Mouse (Mus musculus) neural tube, embryonic 13.5 days (tissue): ENCODE data around the gene Bcam. TPM values are rescaled to one million over a fixed set of nuclear protein-coding genes. Genes with fewer than 3 reads are reported as not detected.

Experiments
- ATAC-seq: fragments of 200-750 bp; cut with Nextera tagmentation; 2 replicates; pipeline ENCODE4 v1.8.0; 2017; ENCODE audit warnings: low read depth, mild to moderate bottlenecking, moderate TSS enrichment, moderate library complexity
- H3K27ac ChIP-seq: fragments of 300-500 bp; sonication (generic); replicated peaks from 2 replicates; pipeline ENCODE4 v1.5.1; 2015; ENCODE audit warnings: moderate library complexity, mild to moderate bottlenecking, inconsistent platforms
- H3K27me3 ChIP-seq: fragments of 300-500 bp; sonication (generic); 2 replicates; pipeline ENCODE4 v1.6.1; 2015; ENCODE audit warnings: mild to moderate bottlenecking, inconsistent platforms
- H3K36me3 ChIP-seq: fragments of 300-500 bp; sonication (generic); 2 replicates; pipeline ENCODE4 v1.6.1; 2015; ENCODE audit warnings: mild to moderate bottlenecking, inconsistent platforms
- H3K4me1 ChIP-seq: fragments of 300-500 bp; sonication (generic); replicated peaks from 2 replicates; pipeline ENCODE4 v1.6.1; 2015; ENCODE audit warnings: inconsistent platforms
- H3K4me2 ChIP-seq: fragments of 300-500 bp; sonication (generic); 2 replicates; pipeline ENCODE4 v1.6.1; 2015; ENCODE audit warnings: inconsistent platforms, mild to moderate bottlenecking, moderate library complexity
- H3K4me3 ChIP-seq: fragments of 300-500 bp; sonication (generic); 2 replicates; pipeline ENCODE4 v1.5.1; 2015; ENCODE audit warnings: mild to moderate bottlenecking, inconsistent platforms
- H3K9ac ChIP-seq: fragments of 300-500 bp; sonication (generic); 2 replicates; pipeline ENCODE4 v1.6.1; 2015; ENCODE audit warnings: moderate library complexity, mild to moderate bottlenecking, inconsistent platforms
- H3K9me3 ChIP-seq: fragments of 300-500 bp; sonication (generic); 2 replicates; pipeline ENCODE4 v1.6.1; 2016; ENCODE audit warnings: inconsistent platforms
- WGBS: fragments of 180-500 bp; shearing (Covaris S2); methylation state at CpG from one replicate; pipeline ENCODE4 v1.1.7; 2015; 5-methylcytosine and 5-hydroxymethylcytosine counted together
- polyA plus RNA-seq: library from polyadenylated mRNA; unstranded; fragments of >200 nt; fragmentation: Nextera tagmentation; extraction: Ambion mirVana; gene quantifications from 2 replicates; pipeline ENCODE4 v1.2.1, GENCODE M21; 2015

Gene Bcam
- polyA plus RNA-seq, result 14.2 and 16.6 TPM in 2 replicates

- under 1% methylated on average over 9 of the region's 9 CpGs for WGBS
- Histone ChIP-seq H3K9me3 (no peaks in the 10 kb centered on the region), H3K27ac (no peak within 1 kb of the TSS), H3K36me3 (no peaks in the 10 kb centered on the region), H3K27me3 (peaks cover 44% of the 10 kb centered on the region), H3K4me1 (peaks cover 21% of the 10 kb centered on the region), H3K4me3 (peak within 1 kb of the TSS; percentile 41), H3K4me2 (peak within 1 kb of the TSS; percentile 69), H3K9ac (peak within 1 kb of the TSS; percentile 72)
- peak; percentile 66 for ATAC-seq
These were observed at the start of gene Bcam for GRCm38 (mm10) chr7:19770984-19771391. Gene Bcam (minus strand): TSS chr7:19771016.

GRCm38 (mm10) chr7:19818875-19819274 is 48.1 kb upstream of the Bcam start:
- Histone ChIP-seq H3K9ac (no peak overlapping the region), H3K9me3 (no peaks in the 10 kb centered on the region), H3K27me3 (peaks cover 83% of the 10 kb centered on the region), H3K27ac (no peak overlapping the region), H3K36me3 (no peaks in the 10 kb centered on the region), H3K4me3 (no peak overlapping the region), H3K4me2 (no peak overlapping the region), H3K4me1 (peaks cover 40% of the 10 kb centered on the region)
- WGBS, result 86% methylated on average over 7 of the region's 7 CpGs
- no peak for ATAC-seq

- no peak overlapping the region for H3K4me3 ChIP-seq
- H3K9ac ChIP-seq, result no peak overlapping the region
- no peaks in the 10 kb centered on the region for H3K36me3 ChIP-seq
- no peaks in the 10 kb centered on the region for H3K9me3 ChIP-seq
- WGBS, result 71% methylated on average over 5 of the region's 5 CpGs
- peaks cover 82% of the 10 kb centered on the region for H3K27me3 ChIP-seq
- H3K27ac ChIP-seq, result no peak overlapping the region
- peaks cover 36% of the 10 kb centered on the region for H3K4me1 ChIP-seq
- no peak overlapping the region for H3K4me2 ChIP-seq
- ATAC-seq, result no peak
These were observed 47.6 kb upstream of the Bcam start for GRCm38 (mm10) chr7:19818440-19818839.

- H3K9me3 ChIP-seq, result no peaks in the 10 kb centered on the region
- peaks cover 82% of the 10 kb centered on the region for H3K27me3 ChIP-seq
- WGBS, result 7% methylated on average over 15 of the region's 15 CpGs
- no peaks in the 10 kb centered on the region for H3K36me3 ChIP-seq
- peak overlapping the region; percentile 55 for H3K9ac ChIP-seq
- peak overlapping the region; percentile 28; the same call in 1 of the 2 replicates for H3K27ac ChIP-seq
- peak; percentile 34 for ATAC-seq
- peaks cover 30% of the 10 kb centered on the region for H3K4me1 ChIP-seq
- peak overlapping the region; percentile 57 for H3K4me2 ChIP-seq
- H3K4me3 ChIP-seq, result peak overlapping the region; percentile 34; the same call in 1 of the 2 replicates
These were observed 46.7 kb upstream of the Bcam start for GRCm38 (mm10) chr7:19817382-19818105.

DNA sequence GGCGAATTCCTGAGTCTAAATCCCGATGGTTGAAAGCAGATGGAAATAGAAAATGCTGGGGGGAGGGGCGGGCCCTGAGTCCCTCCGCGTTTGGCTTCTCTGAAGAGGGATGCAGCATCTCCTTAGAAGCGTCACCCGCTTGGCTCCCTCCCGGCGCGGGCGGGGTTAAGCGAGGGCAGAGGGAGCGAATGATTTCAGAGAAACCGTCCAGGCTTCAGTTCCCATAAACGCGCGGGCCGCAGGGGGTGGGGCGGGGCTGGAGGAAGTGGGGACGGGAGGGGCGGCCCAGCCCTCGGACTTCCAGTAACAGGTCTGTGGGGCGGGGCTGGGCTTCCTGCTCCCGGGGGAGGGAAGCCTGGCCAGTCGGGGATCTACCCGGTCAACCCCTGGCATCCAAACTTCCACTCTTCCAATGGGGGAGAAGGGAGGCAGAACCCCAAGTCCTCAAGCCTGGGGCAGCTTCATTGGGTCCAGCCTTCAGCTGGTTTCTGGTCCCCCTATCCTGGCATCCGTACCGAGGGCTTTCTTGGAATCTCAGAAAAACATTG is 45.5 kb upstream of the Bcam start:
- Histone ChIP-seq H3K4me3 (peak overlapping the region; percentile 34), H3K27me3 (peaks cover 82% of the 10 kb centered on the region), H3K4me1 (peaks cover 26% of the 10 kb centered on the region), H3K36me3 (no peaks in the 10 kb centered on the region), H3K9me3 (no peaks in the 10 kb centered on the region), H3K27ac (no peak overlapping the region), H3K4me2 (peak overlapping the region; percentile 57), H3K9ac (peak overlapping the region; percentile 57)
- 1% methylated on average over 28 of the region's 28 CpGs for WGBS
- peak; percentile 62 for ATAC-seq

GRCm38 (mm10) chr7:19815296-19816223 is 44.7 kb upstream of the Bcam start:
- peak overlapping the region; percentile 57 for H3K4me2 ChIP-seq
- H3K27me3 ChIP-seq, result peaks cover 82% of the 10 kb centered on the region
- H3K9me3 ChIP-seq, result no peaks in the 10 kb centered on the region
- H3K4me1 ChIP-seq, result peaks cover 31% of the 10 kb centered on the region
- no peaks in the 10 kb centered on the region for H3K36me3 ChIP-seq
- 27% methylated on average over 17 of the region's 17 CpGs for WGBS
- H3K27ac ChIP-seq, result no peak overlapping the region
- peak overlapping the region; percentile 34 for H3K4me3 ChIP-seq
- peak; percentile 38 for ATAC-seq
- H3K9ac ChIP-seq, result peak overlapping the region; percentile 57

GRCm38 (mm10) chr7:19813579-19814122 is 42.8 kb upstream of the Bcam start:
- Histone ChIP-seq H3K4me2 (no peak overlapping the region), H3K9me3 (no peaks in the 10 kb centered on the region), H3K4me3 (no peak overlapping the region), H3K27ac (no peak overlapping the region), H3K27me3 (peaks cover 92% of the 10 kb centered on the region), H3K36me3 (no peaks in the 10 kb centered on the region), H3K9ac (no peak overlapping the region), H3K4me1 (peaks cover 41% of the 10 kb centered on the region)
- no peak for ATAC-seq
- WGBS, result 86% methylated on average over 6 of the region's 6 CpGs

- Histone ChIP-seq H3K9ac (no peak overlapping the region), H3K9me3 (no peaks in the 10 kb centered on the region), H3K4me2 (no peak overlapping the region), H3K27ac (no peak overlapping the region), H3K27me3 (peaks cover 92% of the 10 kb centered on the region), H3K4me1 (peaks cover 41% of the 10 kb centered on the region), H3K36me3 (no peaks in the 10 kb centered on the region), H3K4me3 (no peak overlapping the region)
- WGBS, result 85% methylated on average over 4 of the region's 4 CpGs
- ATAC-seq, result no peak
These were observed 42.3 kb upstream of the Bcam start for GRCm38 (mm10) chr7:19813161-19813560.

- Histone ChIP-seq H3K9me3 (no peaks in the 10 kb centered on the region), H3K27ac (no peak overlapping the region), H3K9ac (no peak overlapping the region), H3K4me2 (peak overlapping the region; percentile 44), H3K36me3 (no peaks in the 10 kb centered on the region), H3K27me3 (peaks cover 75% of the 10 kb centered on the region), H3K4me3 (peak overlapping the region; percentile 16), H3K4me1 (peaks cover 22% of the 10 kb centered on the region)
- peak; percentile 33; the same call in 1 of the 2 replicates for ATAC-seq
- WGBS, result 5% methylated on average over 22 of the region's 22 CpGs
These were observed 40.3 kb upstream of the Bcam start for GRCm38 (mm10) chr7:19811114-19811513.

DNA sequence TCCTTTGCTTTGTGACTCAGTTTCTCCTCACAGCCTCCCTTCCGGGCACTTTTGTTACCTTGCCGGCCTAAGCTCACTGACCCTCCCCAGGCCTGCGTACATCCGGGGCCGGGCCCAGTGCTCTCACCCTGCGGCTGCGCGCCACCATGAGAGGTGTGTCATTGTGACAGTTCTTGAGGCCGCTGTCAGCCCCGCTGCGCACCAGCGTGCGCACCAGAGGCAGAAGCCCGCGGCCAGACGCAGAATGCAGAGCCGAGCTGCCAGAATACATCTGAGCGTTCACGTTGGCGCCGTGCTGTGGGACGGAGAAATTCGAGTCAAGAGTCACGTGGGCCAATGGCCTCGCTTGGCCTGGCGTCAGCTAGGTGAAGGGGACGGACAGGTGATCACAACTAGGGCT is 38.6 kb upstream of the Bcam start:
- peak; percentile 34 for ATAC-seq
- 4% methylated on average over 27 of the region's 27 CpGs for WGBS
- Histone ChIP-seq H3K4me3 (peak overlapping the region; percentile 25), H3K27me3 (peaks cover 63% of the 10 kb centered on the region), H3K27ac (no peak overlapping the region), H3K36me3 (no peaks in the 10 kb centered on the region), H3K9ac (peak overlapping the region; percentile 53; the same call in 1 of the 2 replicates), H3K4me1 (peaks cover 17% of the 10 kb centered on the region), H3K4me2 (peak overlapping the region; percentile 48), H3K9me3 (no peaks in the 10 kb centered on the region)

DNA sequence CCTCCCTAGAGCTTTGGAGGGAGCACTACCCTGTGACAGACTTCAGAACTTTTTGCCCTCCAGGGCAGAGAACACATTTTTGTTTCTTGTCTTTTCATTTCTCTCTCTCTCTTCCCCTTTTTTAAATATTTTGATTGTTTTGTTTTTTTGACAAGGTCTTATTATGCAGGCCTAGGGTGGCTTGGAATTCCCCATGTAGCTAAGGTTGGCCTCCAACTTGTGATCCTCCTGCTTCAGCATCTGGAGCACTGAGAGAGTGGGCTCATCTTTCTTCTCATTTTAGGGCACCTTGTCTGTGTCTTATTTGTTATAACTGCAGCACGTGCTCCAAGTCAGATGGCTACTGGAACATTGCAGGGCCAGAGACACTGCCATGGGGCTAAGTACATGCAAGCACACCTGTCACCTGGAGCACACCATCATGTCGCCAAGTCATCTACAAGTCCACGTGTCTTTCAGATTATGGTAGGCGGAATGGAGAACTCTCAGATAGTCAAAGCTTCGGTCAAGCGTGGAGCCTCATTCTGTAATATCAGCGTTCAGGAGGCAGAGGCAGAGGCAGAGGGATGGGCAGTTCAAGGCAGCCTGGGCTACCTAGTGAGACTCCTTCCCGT is 35.6 kb upstream of the Bcam start:
- H3K27ac ChIP-seq, result no peak overlapping the region
- no peaks in the 10 kb centered on the region for H3K9me3 ChIP-seq
- no peak overlapping the region for H3K4me2 ChIP-seq
- peaks cover 16% of the 10 kb centered on the region for H3K4me1 ChIP-seq
- no peaks in the 10 kb centered on the region for H3K36me3 ChIP-seq
- no peak for ATAC-seq
- no peak overlapping the region for H3K9ac ChIP-seq
- 87% methylated on average over 8 of the region's 8 CpGs for WGBS
- peaks cover 41% of the 10 kb centered on the region for H3K27me3 ChIP-seq
- H3K4me3 ChIP-seq, result no peak overlapping the region
